Mouse (Mus musculus): Measurements from ENCODE around the gene Ugt1a9. TPM values are rescaled to one million over a fixed set of nuclear protein-coding genes. Genes with fewer than 3 reads are reported as not detected.
"Not testable (repeated sequence)": the region's sequence is repeated elsewhere in the genome, so short reads cannot be mapped to it uniquely, and the experiment has no call there.

The Ugt1a9 gene
- polyA plus RNA-seq, 1 experiment: not detected

DNA sequence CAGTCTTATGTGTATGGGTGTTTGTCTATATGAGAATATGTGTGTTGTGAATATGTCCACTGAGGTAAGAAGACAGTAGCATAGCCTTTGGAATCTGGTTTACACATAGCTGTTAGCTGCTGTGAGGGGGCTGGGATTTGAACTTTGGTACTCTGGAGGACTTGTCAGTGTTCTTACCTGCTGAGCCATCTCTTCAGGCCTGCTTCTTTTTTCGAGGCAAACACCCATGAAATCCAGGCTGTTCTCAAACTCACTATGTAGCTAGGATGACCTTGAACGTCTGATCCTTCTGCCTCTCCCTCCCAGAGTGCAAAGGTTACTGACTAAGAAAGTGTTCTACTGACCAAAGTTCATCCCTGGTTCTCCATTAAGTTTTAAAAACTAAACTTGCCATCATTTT is 35.1 kb downstream of the Ugt1a9 start:
- Histone ChIP-seq H3K4me1 (ENCODE audit: control insufficient read depth, insufficient read depth, low read length) (peaks cover 52% of the 10 kb centered on the region), H3K4me3 (ENCODE audit: insufficient read depth, low read length) (no peak overlapping the region), H3K27ac (ENCODE audit: insufficient read depth, low read depth, low read length) (no peak overlapping the region)
- TF ChIP-seq CTCF (IDR thresholded peaks at IDR 0.05; ENCODE audit: low read depth, low read length): no peak
- TF ChIP-seq POLR2A (IDR thresholded peaks at IDR 0.05; ENCODE audit: borderline replicate concordance, low read depth, low read length): no peak

DNA sequence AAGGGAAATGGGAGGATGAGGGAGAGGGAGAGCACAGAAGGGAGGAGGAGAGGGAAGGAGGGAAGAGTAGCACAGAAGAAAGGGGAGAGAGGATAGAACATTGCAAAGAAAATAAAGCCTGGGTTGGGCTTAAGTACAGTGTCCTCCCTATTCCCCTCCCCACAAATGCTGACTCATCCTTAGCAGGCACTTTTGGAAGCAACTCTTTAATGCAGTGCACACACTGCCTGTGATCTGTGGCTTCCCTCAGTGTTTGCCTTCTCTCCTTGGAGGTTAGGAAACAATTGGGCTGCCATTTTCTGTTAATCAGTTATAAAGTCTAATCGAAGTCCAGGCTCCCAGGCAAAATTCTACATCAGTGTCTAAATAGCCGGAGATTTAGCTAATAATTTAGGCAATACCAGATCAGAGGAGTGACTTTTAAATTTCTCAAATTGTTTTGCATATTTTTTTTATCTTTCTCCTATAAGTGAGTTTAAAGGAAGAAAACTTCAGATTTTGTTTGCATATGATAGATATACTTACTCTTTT is 38.5 kb downstream of the Ugt1a9 start:
- H3K27ac ChIP-seq (ENCODE audit: insufficient read depth, low read depth, low read length); H3K4me3 ChIP-seq (ENCODE audit: insufficient read depth, low read length): not testable (repeated sequence)
- peaks cover 33% of the 10 kb centered on the region for H3K4me1 ChIP-seq (ENCODE audit: control insufficient read depth, insufficient read depth, low read length)

DNA sequence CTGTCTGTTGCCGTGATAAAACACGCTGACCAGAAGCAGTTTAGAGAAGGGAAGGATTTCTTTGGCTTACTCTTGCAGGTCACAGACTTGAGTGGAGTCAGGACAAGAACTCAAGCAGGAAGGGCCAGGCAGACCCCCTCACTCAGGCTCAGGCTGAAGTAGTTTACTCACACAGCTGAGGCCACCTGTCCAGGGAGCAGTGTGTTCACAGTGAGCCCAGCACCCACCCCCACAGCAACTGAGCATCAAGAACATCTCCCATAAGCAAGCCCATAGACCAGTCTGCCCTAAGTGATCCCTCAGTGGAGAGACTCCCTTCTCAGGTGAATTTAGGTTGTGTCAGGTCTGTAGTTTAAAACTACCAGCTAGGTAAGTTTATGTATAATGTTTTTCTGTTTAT is 39.0 kb downstream of the Ugt1a9 start:
- peaks cover 29% of the 10 kb centered on the region for H3K4me1 ChIP-seq (ENCODE audit: control insufficient read depth, insufficient read depth, low read length)
- H3K27ac ChIP-seq (ENCODE audit: insufficient read depth, low read depth, low read length); H3K4me3 ChIP-seq (ENCODE audit: insufficient read depth, low read length): not testable (repeated sequence)

DNA sequence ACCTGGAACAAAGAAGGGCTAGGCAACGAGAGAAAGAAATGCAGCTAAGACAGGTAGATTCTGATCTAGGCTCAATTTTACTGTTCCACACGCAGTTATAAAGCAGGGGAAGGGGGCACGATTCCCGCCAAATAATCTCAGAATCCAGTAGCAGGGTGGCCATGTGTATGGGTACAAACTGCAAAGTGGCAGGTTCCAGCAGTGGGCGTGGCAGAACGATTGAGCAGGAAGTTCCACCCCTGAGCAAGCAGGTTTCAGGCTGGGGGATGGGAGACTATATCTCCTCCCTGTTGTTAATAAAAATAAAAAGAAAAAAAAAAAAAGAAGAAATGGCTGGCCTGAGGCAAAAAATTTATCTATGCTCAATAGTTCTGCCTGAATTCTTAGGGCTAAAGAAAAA is 42.2 kb downstream of the Ugt1a9 start:
- H3K27ac ChIP-seq (ENCODE audit: insufficient read depth, low read depth, low read length); H3K4me3 ChIP-seq (ENCODE audit: insufficient read depth, low read length): not testable (repeated sequence)
- H3K4me1 ChIP-seq (ENCODE audit: control insufficient read depth, insufficient read depth, low read length): peaks cover 11% of the 10 kb centered on the region

DNA sequence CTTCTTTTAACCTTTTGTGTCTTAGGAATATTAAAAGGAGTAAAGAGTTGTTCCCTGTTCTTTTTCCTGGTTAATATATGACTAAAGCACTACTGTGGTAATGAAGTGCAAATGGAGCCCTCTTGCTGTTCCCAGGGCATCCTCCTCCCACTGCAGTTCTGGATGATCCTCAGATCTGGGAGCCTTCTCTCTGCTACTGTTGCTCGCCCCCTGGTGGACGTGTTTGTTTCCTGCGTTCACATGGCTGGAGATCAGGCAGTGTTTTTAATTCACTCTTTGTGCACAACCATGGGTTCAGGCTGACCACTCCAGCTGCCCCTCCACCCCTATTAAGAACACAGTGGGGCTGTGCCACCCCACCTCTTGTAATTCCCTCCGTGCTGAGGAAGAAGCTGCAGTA is 50.0 kb downstream of the Ugt1a9 start:
- not testable (repeated sequence) for H3K4me3 ChIP-seq (ENCODE audit: insufficient read depth, low read length); H3K27ac ChIP-seq (ENCODE audit: insufficient read depth, low read depth, low read length)
- H3K4me1 ChIP-seq (ENCODE audit: control insufficient read depth, insufficient read depth, low read length): peaks cover 13% of the 10 kb centered on the region

DNA sequence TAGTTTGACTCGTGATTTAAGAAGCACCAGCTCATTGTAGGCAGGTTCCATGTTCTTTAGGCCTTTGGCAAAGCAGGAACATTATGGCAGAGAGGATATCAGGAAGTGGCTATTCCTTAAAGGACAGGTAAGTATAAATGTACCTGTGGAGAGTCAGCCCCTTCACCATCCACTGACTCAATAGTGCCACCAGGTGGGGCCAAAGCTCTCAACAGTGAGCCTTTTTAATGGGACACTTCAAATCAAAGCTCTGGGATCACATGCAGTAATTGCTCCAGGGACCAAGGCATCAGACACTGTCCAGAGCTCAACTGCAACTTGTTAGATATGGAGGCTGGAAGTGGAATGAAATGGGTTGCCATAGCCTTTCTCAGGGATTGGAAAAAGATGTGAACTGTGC is 50.9 kb downstream of the Ugt1a9 start:
- H3K4me3 ChIP-seq (ENCODE audit: insufficient read depth, low read length); H3K27ac ChIP-seq (ENCODE audit: insufficient read depth, low read depth, low read length): not testable (repeated sequence)
- peaks cover 19% of the 10 kb centered on the region for H3K4me1 ChIP-seq (ENCODE audit: control insufficient read depth, insufficient read depth, low read length)

DNA sequence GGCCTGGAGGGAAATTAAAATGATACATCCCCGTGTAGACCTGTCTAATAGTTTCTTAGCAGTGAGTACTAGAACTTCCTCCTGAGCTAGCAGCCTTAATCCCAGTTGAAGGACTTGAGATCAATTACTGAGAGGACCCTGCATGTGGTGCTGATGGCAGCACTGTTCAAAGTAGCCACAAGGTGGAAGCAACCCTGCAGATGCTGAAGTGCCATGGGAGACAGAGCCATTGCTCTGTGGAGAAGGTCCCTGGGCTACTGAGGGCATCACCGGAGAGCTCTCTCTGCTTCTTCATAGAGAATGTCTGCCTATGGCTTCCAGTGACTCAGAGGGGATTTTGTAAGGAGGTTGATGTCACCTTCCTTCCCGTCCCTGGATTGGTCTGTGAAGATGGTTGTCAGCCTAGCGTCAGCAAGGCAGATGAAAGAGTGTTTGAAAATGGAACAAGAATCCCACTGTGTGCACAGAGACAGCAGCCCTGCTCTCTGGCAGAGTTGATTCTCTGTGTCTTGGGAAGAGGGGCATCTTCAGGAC is 55.3 kb downstream of the Ugt1a9 start:
- H3K27ac ChIP-seq (ENCODE audit: insufficient read depth, low read depth, low read length): peak overlapping the region; percentile 57

DNA sequence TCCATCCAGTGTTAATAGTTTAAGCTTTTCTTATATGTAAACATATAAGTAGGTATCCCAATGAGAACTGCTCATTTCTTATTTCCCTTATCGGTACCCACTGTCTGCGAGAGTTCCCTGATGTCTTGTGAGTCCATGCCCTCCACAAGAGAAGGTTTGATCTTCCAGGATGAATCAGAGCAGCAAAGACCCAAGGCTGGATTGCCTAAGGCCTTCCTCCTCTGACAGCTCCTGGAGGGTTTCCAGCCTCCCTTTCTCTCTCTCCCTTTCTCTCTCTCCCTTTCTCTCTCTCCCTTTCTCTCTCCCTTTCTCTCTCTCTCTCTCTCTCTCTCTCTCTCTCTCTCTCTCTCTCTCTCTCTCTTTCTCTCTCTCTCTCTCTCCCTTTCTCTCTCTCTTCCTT is 58.5 kb downstream of the Ugt1a9 start:
- H3K4me1 ChIP-seq (ENCODE audit: control insufficient read depth, insufficient read depth, low read length): peaks cover 54% of the 10 kb centered on the region
- not testable (repeated sequence) for H3K27ac ChIP-seq (ENCODE audit: insufficient read depth, low read depth, low read length); H3K4me3 ChIP-seq (ENCODE audit: insufficient read depth, low read length)

More for the DNA sequence above, 55.3 kb downstream of the Ugt1a9 start:
- H3K4me1 ChIP-seq (ENCODE audit: control insufficient read depth, insufficient read depth, low read length): peaks cover 45% of the 10 kb centered on the region
- H3K4me3 ChIP-seq (ENCODE audit: insufficient read depth, low read length): not testable (repeated sequence)

DNA sequence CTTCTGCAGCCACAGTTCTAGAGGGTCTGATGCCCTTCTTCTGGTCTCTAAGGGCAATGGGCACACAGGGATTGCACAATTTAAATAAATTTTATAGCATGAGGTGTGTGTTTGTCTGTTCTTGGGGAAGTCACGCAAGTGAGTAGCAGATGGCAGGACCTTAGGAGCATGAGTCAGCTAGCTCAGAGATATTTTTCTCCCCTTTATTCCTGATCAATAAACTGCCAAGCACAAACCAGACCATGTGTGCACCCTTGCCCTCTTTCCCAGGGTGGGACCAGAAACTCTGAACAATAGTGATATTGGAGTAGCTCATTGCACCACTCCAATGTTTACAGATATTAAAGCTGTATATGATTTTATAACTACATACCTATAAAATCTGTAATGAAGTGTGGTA is 59.6 kb downstream of the Ugt1a9 start:
- not testable (repeated sequence) for H3K27ac ChIP-seq (ENCODE audit: insufficient read depth, low read depth, low read length); H3K4me3 ChIP-seq (ENCODE audit: insufficient read depth, low read length)
- peaks cover 57% of the 10 kb centered on the region for H3K4me1 ChIP-seq (ENCODE audit: control insufficient read depth, insufficient read depth, low read length)

DNA sequence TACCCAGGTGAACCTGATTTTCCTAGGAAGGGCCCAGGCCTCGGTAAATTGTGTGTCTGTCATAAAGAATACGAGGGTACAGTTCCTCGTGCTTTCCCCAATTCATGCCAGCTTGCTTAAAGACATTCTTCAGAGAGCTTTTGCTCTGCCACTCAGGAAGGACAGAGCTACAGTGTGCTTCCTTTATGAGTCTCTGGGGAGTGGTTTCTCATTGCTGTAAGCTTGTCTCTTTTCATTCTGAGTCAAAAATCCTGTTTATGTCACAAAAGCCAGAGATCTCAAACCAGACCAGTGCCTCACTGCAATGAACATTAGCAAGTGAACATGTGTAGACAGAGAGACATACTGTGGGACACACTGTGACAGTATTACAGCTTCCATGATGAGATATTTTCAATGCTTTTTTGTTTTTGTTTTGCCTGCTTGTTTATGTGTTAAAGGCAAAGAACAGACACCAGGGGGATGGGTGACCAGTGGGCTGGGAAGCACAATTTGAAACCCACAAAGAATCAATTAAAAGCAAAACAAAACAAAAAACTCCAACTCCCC is 63.4 kb downstream of the Ugt1a9 start:
- TF ChIP-seq POLR2A (IDR thresholded peaks at IDR 0.05; ENCODE audit: borderline replicate concordance, low read depth, low read length) (no peak), CTCF (IDR thresholded peaks at IDR 0.05; ENCODE audit: low read depth, low read length) (no peak)
- peaks cover 45% of the 10 kb centered on the region for H3K4me1 ChIP-seq (ENCODE audit: control insufficient read depth, insufficient read depth, low read length)
- H3K4me3 ChIP-seq (ENCODE audit: insufficient read depth, low read length): peak overlapping the region; percentile 32
- H3K27ac ChIP-seq (ENCODE audit: insufficient read depth, low read depth, low read length): peak overlapping the region; percentile 87

DNA sequence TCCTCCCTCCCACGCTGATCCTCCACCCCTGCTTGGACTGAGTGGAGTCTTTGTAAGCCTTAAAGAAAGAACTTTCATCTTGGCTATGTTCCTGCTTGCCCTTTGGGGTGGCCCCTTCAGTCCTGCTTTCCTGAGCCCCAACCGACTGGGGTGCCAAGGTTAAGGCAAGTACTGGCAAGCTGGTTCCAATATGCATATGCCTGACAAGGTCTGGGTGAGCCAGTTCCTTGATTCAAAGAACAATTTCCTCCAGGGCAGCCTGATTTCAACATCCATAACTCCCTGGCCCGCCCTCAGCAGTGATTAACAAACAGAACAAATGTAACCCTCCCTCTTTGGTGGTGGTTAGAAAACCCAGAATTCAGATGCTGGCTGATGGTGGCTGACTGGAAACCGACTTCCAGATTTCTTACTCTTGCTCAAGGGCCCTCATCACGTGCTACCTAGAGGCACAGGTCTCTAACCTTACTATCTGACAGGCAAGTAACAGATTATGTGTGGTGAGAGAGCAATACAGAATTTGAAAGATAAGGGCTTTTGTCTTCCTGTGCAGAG is 63.9 kb downstream of the Ugt1a9 start, which contains the start of gene Ugt1a6a:
Gene Ugt1a6a, plus strand, starts transcription at position 353 of the 555 bp plus-strand sequence.
- Histone ChIP-seq H3K4me3 (ENCODE audit: insufficient read depth, low read length) (peak within 1 kb of the TSS; percentile 32), H3K4me1 (ENCODE audit: control insufficient read depth, insufficient read depth, low read length) (peaks cover 44% of the 10 kb centered on the region), H3K27ac (ENCODE audit: insufficient read depth, low read depth, low read length) (peak within 1 kb of the TSS; percentile 87)

DNA sequence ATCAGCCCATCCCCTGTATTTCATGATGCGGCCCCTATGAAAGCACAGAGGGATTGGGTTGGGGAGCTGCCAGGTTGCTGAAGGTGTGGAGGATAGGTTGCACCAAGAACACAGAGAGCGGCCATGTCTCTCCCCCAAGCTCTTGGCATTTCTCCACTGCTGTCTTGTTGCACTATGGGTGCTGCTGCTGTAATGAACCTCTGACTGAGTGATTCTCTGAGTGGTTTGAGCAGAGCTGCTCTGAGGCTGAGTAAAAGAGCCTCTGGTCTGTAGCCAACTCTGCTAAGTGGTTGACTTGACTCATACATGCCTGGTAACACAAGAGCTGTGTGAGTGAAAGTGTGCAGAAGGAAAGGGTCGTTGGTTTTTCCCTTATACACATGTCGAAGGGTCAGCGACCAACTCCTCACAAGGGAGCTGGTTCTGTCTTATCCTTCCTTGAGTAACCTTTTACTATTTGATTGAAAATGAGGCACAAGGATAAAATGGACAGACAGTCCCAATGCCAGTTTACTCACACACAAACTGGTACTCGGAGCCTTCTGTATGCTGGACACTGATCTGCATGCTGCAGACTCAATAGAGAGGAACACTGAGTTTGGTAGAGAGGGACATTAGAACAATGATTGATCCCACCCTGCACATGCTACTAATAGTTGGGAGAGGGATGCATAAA is 64.8 kb downstream of the Ugt1a9 start:
- Histone ChIP-seq H3K27ac (ENCODE audit: insufficient read depth, low read depth, low read length) (peak overlapping the region; percentile 27; the same call in 1 of the 2 replicates), H3K4me1 (ENCODE audit: control insufficient read depth, insufficient read depth, low read length) (peaks cover 39% of the 10 kb centered on the region)
- H3K4me3 ChIP-seq (ENCODE audit: insufficient read depth, low read length): not testable (repeated sequence)
